Mouse (Mus musculus) stomach, embryonic 16.5 days (tissue): ENCODE data around the gene Dynlt3. TPM values are rescaled to one million over a fixed set of nuclear protein-coding genes. Genes with fewer than 3 reads are reported as not detected.
"Not testable (repeated sequence)": the region's sequence is repeated elsewhere in the genome, so short reads cannot be mapped to it uniquely, and the experiment has no call there.

Experiments used
- ATAC-seq: fragments of 200-750 bp; cut with Nextera tagmentation; 2 replicates; pipeline ENCODE4 v1.8.0; 2017; ENCODE audit warnings: moderate number of reproducible peaks, moderate TSS enrichment; ENCODE audit not compliant: insufficient read depth, low FRiP score
- H3K27ac ChIP-seq: fragments of 300-500 bp; sonication (generic); 2 replicates; pipeline ENCODE4 v1.5.1; 2014; ENCODE audit warnings: low read length
- H3K27me3 ChIP-seq: fragments of 300-500 bp; sonication (generic); 2 replicates; pipeline ENCODE4 v1.6.1; 2014; ENCODE audit warnings: low read length, control low read depth, mixed read lengths; ENCODE audit not compliant: control insufficient read depth, insufficient read depth
- H3K36me3 ChIP-seq: fragments of 300-500 bp; sonication (generic); 2 replicates; pipeline ENCODE4 v1.6.1; 2014; ENCODE audit warnings: low read length; ENCODE audit not compliant: control insufficient read depth, insufficient read depth
- H3K4me1 ChIP-seq: fragments of 300-500 bp; sonication (generic); 2 replicates; pipeline ENCODE4 v1.6.1; 2014; ENCODE audit warnings: low read length, control low read depth, mixed read lengths; ENCODE audit not compliant: control insufficient read depth, insufficient read depth
- H3K4me2 ChIP-seq: fragments of 300-500 bp; sonication (generic); 2 replicates; pipeline ENCODE4 v1.6.1; 2014; ENCODE audit warnings: low read depth, low read length, mixed read lengths
- H3K4me3 ChIP-seq: fragments of 300-500 bp; sonication (generic); replicated peaks from 2 replicates; pipeline ENCODE4 v1.5.1; 2014; ENCODE audit warnings: mild to moderate bottlenecking, low read length
- H3K9ac ChIP-seq: fragments of 300-500 bp; sonication (generic); 2 replicates; pipeline ENCODE4 v1.6.1; 2014; ENCODE audit warnings: low read length
- H3K9me3 ChIP-seq: fragments of 300-500 bp; sonication (generic); replicated peaks from 2 replicates; pipeline ENCODE4 v1.6.1; 2016; ENCODE audit warnings: low read length, control low read depth; ENCODE audit not compliant: control insufficient read depth
- WGBS: fragments of 180-500 bp; shearing (Covaris S2); extraction: QIAGEN DNeasy Blood & Tissue Kit; methylation state at CpG from one replicate; pipeline ENCODE4 v1.1.7; 2014; 5-methylcytosine and 5-hydroxymethylcytosine counted together
- polyA plus RNA-seq: library from polyadenylated mRNA; unstranded; fragments of >200 nt; fragmentation: Nextera tagmentation; extraction: Ambion mirVana; gene quantifications from 2 replicates; pipeline ENCODE4 v1.2.1, GENCODE M21; 2015

The Dynlt3 gene
- 95.3 and 104 TPM in 2 replicates for polyA plus RNA-seq

DNA sequence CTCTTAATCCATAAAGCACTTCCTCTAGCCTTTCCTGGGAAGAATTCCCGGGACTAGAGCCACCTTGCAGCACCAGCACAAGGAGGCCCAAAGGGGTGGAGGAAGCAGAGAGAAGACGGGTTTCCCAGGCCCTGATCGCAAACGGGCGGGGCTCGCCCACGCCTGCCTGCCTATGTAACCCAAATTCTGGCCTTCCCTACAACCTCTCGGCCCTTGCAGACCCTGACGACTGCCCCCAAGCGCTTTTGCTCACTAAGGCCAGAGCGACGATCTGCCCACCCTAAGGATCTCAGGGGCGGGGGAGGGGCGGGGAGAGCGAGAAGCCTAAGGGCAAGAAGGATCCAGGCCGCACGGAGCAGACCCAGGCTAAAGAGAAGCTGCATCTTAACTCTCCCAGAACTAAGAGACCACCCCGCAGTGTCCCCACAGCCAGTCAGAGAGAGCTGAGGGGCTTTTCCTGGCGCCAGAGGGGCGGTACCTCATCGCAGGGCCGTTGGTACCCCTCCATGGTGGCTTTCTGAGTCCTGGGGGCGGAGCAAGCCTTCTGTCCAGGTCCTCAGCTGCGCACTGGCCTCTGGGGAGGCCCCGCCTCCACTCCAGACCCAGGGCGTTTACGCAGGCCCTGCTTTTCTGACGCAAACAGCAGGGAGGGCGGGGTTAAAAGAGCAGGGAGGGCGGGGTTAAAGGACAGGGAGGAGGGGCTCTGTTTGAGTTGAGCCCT lies at the start of gene Dynlt3:
Gene Dynlt3, minus strand, starts transcription at position 613 of the 721 bp plus-strand sequence.
- WGBS, result 3% methylated on average over 22 of the region's 30 CpGs
- ATAC-seq, result peak; percentile 99

GRCm38 (mm10) chrX:9699815-9700214 lies 37.0 kb upstream of the Dynlt3 start:
- Histone ChIP-seq H3K4me3 (no peak overlapping the region), H3K27me3 (no peaks in the 10 kb centered on the region), H3K36me3 (no peaks in the 10 kb centered on the region), H3K4me2 (no peak overlapping the region), H3K9me3 (no peaks in the 10 kb centered on the region), H3K9ac (no peak overlapping the region), H3K4me1 (no peaks in the 10 kb centered on the region), H3K27ac (no peak overlapping the region)
- WGBS, result 73% methylated on average over 3 of the region's 3 CpGs
- no peak for ATAC-seq

More for the DNA sequence above, at the start of gene Dynlt3:
- Histone ChIP-seq H3K9ac (peak within 1 kb of the TSS; percentile 70), H3K4me2 (peak within 1 kb of the TSS; percentile 59), H3K36me3 (no peaks in the 10 kb centered on the region), H3K27ac (peak within 1 kb of the TSS; percentile 90), H3K4me3 (peak within 1 kb of the TSS; percentile 59), H3K9me3 (no peaks in the 10 kb centered on the region), H3K27me3 (no peaks in the 10 kb centered on the region), H3K4me1 (no peaks in the 10 kb centered on the region)

DNA sequence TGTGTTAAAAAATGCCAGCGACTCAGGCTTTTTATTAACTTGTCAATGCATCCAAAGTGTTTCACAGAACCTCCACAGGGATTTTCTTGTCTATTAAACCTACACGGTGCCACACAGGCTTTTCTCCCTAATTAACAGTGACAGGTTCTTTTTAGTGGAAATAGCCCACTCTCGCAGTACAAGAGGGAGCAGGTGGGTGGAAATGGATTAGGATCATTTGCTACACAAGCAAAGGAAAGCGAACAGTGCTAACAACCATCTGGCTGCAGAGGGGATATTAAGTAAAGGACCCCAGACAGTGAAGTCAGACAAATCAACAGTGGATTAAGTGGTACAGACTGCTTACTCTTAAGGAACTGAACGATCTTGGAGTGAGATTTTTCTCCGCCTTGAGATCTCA lies 33.2 kb upstream of the Dynlt3 start:
- Histone ChIP-seq H3K9ac (no peak overlapping the region), H3K4me2 (no peak overlapping the region), H3K36me3 (no peaks in the 10 kb centered on the region), H3K4me3 (no peak overlapping the region), H3K9me3 (no peaks in the 10 kb centered on the region), H3K4me1 (no peaks in the 10 kb centered on the region), H3K27me3 (no peaks in the 10 kb centered on the region), H3K27ac (no peak overlapping the region)
- WGBS, result 74% methylated on average over 6 of the region's 6 CpGs
- ATAC-seq, result no peak

DNA sequence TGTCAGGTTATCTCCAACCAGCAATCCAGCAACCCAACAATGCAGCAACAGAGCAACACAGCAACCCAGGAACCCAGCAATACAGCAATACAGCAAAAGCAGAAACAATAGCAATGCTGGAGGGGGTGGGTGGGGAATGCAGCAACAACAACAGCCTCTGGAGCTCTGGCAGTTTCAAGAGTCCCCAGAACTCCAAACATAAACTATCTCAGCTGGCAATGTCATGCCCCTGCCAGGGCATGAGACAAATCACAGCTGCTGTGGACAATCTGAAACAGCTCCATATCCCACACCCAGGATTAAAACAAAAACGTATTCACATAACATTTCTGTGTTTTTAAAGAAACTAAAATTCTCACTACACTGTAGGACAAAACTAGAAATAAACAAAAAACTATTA lies 9.2 kb upstream of the Dynlt3 start:
- no peak overlapping the region for H3K9ac ChIP-seq
- H3K4me3 ChIP-seq, result no peak overlapping the region
- H3K27me3 ChIP-seq, result no peaks in the 10 kb centered on the region
- H3K4me1 ChIP-seq, result no peaks in the 10 kb centered on the region
- H3K4me2 ChIP-seq, result no peak overlapping the region
- H3K36me3 ChIP-seq, result no peaks in the 10 kb centered on the region
- 36% methylated on average over 1 of the region's 1 CpGs for WGBS
- H3K27ac ChIP-seq, result no peak overlapping the region
- H3K9me3 ChIP-seq, result no peaks in the 10 kb centered on the region
- ATAC-seq, result no peak

GRCm38 (mm10) chrX:9671418-9671817 lies 8.6 kb upstream of the Dynlt3 start:
- no peak overlapping the region for H3K9ac ChIP-seq
- no peak overlapping the region for H3K4me2 ChIP-seq
- no peak overlapping the region for H3K27ac ChIP-seq
- no peaks in the 10 kb centered on the region for H3K36me3 ChIP-seq
- no peak overlapping the region for H3K4me3 ChIP-seq
- WGBS, result 77% methylated on average over 3 of the region's 3 CpGs
- no peaks in the 10 kb centered on the region for H3K27me3 ChIP-seq
- no peak for ATAC-seq
- H3K4me1 ChIP-seq, result no peaks in the 10 kb centered on the region
- H3K9me3 ChIP-seq, result no peaks in the 10 kb centered on the region

DNA sequence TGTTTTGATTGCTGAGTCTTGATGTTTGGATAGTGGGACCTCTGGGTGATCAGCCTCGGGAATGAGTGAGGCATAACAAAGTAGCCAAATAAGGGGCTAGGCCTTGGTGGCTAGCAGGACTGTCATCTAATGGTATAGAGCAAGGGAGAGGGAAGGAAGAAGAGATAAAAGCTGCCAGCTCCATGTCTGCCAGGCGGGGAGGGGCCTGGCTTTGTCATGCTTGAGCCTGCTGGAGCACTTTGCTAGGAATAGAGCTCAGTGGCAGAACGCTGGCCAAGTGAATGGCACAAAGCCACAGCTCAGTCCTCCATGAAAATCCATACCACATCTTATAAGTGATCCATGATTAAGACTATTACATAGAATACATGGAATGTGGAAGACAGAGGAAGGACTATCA lies 10.0 kb downstream of the Dynlt3 start:
- H3K4me2 ChIP-seq, result no peak overlapping the region
- H3K36me3 ChIP-seq, result no peaks in the 10 kb centered on the region
- no peaks in the 10 kb centered on the region for H3K9me3 ChIP-seq
- ATAC-seq, result no peak
- H3K4me1 ChIP-seq, result no peaks in the 10 kb centered on the region
- H3K27me3 ChIP-seq, result no peaks in the 10 kb centered on the region
- no peak overlapping the region for H3K27ac ChIP-seq
- H3K4me3 ChIP-seq, result no peak overlapping the region
- WGBS, result 60% methylated on average over 3 of the region's 3 CpGs
- H3K9ac ChIP-seq, result no peak overlapping the region

DNA sequence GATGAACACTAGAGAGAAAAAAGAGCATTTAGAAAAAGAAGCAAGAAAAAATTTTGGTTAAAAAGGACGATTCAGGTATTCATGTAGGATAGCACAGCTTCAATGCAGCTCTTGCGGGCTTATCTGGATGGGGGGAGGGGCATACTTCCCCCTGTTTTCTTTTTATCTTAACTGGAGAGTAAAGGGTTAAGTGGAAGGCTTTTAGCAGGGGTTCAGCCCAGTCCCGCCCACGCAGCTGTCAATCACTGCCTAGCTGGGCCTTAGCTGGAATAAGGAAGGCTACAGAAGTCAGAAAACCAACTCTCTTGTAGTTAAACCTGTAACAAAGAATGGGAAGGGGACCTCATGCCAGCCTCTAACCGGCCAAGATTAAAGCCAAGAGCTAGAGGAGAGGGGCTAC lies 22.2 kb downstream of the Dynlt3 start:
- not testable (repeated sequence) for H3K9ac ChIP-seq, H3K36me3 ChIP-seq, H3K27me3 ChIP-seq, H3K4me2 ChIP-seq, H3K27ac ChIP-seq, ATAC-seq, H3K9me3 ChIP-seq, H3K4me3 ChIP-seq, H3K4me1 ChIP-seq
- 65% methylated on average over 5 of the region's 5 CpGs for whole genome bisulfite sequencing

- H3K9ac ChIP-seq, H3K4me3 ChIP-seq, H3K4me2 ChIP-seq: not testable (repeated sequence)
Observed at GRCm38 (mm10) chrX:9640126-9640525, 22.7 kb downstream of the Dynlt3 start.

More at GRCm38 (mm10) chrX:9640126-9640525, 22.7 kb downstream of the Dynlt3 start:
- H3K27ac ChIP-seq, H3K4me1 ChIP-seq, H3K9me3 ChIP-seq, H3K27me3 ChIP-seq, H3K36me3 ChIP-seq, ATAC-seq: not testable (repeated sequence)
- 66% methylated on average over 2 of the region's 2 CpGs for WGBS
